Mouse (Mus musculus) MEL (cell line): ENCODE data around the gene Enho.

Source experiments
- CTCF ChIP-seq, 3 experiments: IDR thresholded peaks in 2 of 3; conservative IDR thresholded peaks in 1 of 3; 2 replicates each; pipeline ENCODE4 v1.5.1; 2011 to 2012; ENCODE audit warnings: low read length in 3 of 3, low read depth in 2 of 3, mild to moderate bottlenecking in 2 of 3, improper control_type of control experiment in 1 of 3, inconsistent platforms in 1 of 3, mixed read lengths in 1 of 3, moderate library complexity in 1 of 3; ENCODE audit not compliant: control insufficient read depth in 1 of 3, insufficient read depth in 1 of 3, poor library complexity in 1 of 3, severe bottlenecking in 1 of 3
- GABPA ChIP-seq: IDR thresholded peaks from 2 replicates; pipeline ENCODE4 v1.6.1; 2012; ENCODE audit warnings: low read depth, mild to moderate bottlenecking, inconsistent platforms, low read length, improper control_type of control experiment, moderate library complexity
- GATA1 ChIP-seq: IDR thresholded peaks from 2 replicates; pipeline ENCODE4 v1.6.1; 2011; ENCODE audit warnings: low read depth, low read length, improper control_type of control experiment
- MAZ ChIP-seq: IDR thresholded peaks from 2 replicates; pipeline ENCODE4 v1.6.1; 2012; ENCODE audit warnings: low read depth, mild to moderate bottlenecking, inconsistent platforms, low read length, improper control_type of control experiment
- MYC ChIP-seq: IDR thresholded peaks from 2 replicates; pipeline ENCODE4 v1.6.1; 2011; ENCODE audit warnings: low read depth, mild to moderate bottlenecking, low read length, improper control_type of control experiment, moderate library complexity
- POLR2A ChIP-seq, 2 experiments: IDR thresholded peaks; 2 replicates each; pipeline ENCODE4 v1.6.1; 2011 to 2012; ENCODE audit warnings: low read length in 2 of 2, mild to moderate bottlenecking in 2 of 2, control low read depth in 1 of 2, improper control_type of control experiment in 1 of 2, low read depth in 1 of 2, moderate library complexity in 1 of 2; ENCODE audit not compliant: control insufficient read depth in 1 of 2, insufficient read depth in 1 of 2, poor library complexity in 1 of 2
- POLR2AphosphoS2 ChIP-seq: IDR thresholded peaks from 2 replicates; pipeline ENCODE4 v1.6.1; 2011; ENCODE audit warnings: low read length, improper control_type of control experiment
- RAD21 ChIP-seq: IDR thresholded peaks from 2 replicates; pipeline ENCODE4 v1.6.1; 2011; ENCODE audit warnings: mild to moderate bottlenecking, low read depth, low read length, improper control_type of control experiment
- TAL1 ChIP-seq: IDR thresholded peaks from 2 replicates; pipeline ENCODE4 v1.6.1; 2012; ENCODE audit warnings: mild to moderate bottlenecking, inconsistent platforms, low read length, moderate library complexity, mixed read lengths
- TCF12 ChIP-seq: IDR thresholded peaks from 2 replicates; pipeline ENCODE4 v1.6.1; 2014; ENCODE audit warnings: low read depth, mild to moderate bottlenecking, inconsistent platforms, low read length, improper control_type of control experiment, moderate library complexity
- USF1 ChIP-seq: IDR thresholded peaks from 2 replicates; pipeline ENCODE4 v1.6.1; 2014; ENCODE audit warnings: low read depth, mild to moderate bottlenecking, inconsistent platforms, low read length, improper control_type of control experiment, moderate library complexity
- ZC3H11A ChIP-seq: IDR thresholded peaks from 2 replicates; pipeline ENCODE4 v1.6.1; 2012; ENCODE audit warnings: low read depth, mild to moderate bottlenecking, inconsistent platforms, low read length, improper control_type of control experiment
- ZNF384 ChIP-seq: IDR thresholded peaks from 2 replicates; pipeline ENCODE4 v1.6.1; 2012; ENCODE audit warnings: low read depth, mild to moderate bottlenecking, inconsistent platforms, low read length, improper control_type of control experiment

- TF ChIP-seq CTCF (IDR thresholded peaks at IDR 0.05 in 2 of 3, conservative IDR thresholded peaks at IDR 0.05 in 1 of 3; ENCODE audit: control insufficient read depth in 1 of 3, insufficient read depth in 1 of 3, low read depth in 2 of 3, low read length in 3 of 3, poor library complexity in 1 of 3, severe bottlenecking in 1 of 3) = no peak
- TF ChIP-seq ZC3H11A = no peak
- no peak for TF ChIP-seq USF1
- TF ChIP-seq POLR2A (IDR thresholded peaks at IDR 0.05; ENCODE audit: control insufficient read depth in 1 of 2, insufficient read depth in 1 of 2, low read depth in 1 of 2, low read length in 2 of 2, poor library complexity in 1 of 2) = no peak
- no peak for TF ChIP-seq MYC
- no peak for TF ChIP-seq ZNF384
- no peak for TF ChIP-seq GATA1
- no peak for TF ChIP-seq GABPA
- no peak for TF ChIP-seq POLR2AphosphoS2
- no peak for TF ChIP-seq MAZ
- no peak for TF ChIP-seq RAD21
- TF ChIP-seq TAL1 = no peak
- no peak for TF ChIP-seq TCF12
These were observed 3.8 kb downstream of the Enho start for GRCm38 (mm10) chr4:41636366-41636765.
